Mouse (Mus musculus) intestine, postnatal 0 days (tissue): ENCODE data around the gene Taz. TPM values are rescaled to one million over a fixed set of nuclear protein-coding genes. Genes with fewer than 3 reads are reported as not detected.

Experiments
- ATAC-seq: fragments of 200-750 bp; cut with Nextera tagmentation; 2 replicates; pipeline ENCODE4 v1.8.0; 2017; ENCODE audit warnings: mild to moderate bottlenecking, moderate TSS enrichment, moderate library complexity
- H3K27ac ChIP-seq: fragments of 300-500 bp; sonication (generic); 2 replicates; pipeline ENCODE4 v1.5.1; 2014; ENCODE audit warnings: mild to moderate bottlenecking, low read depth, low read length, moderate library complexity
- H3K27me3 ChIP-seq: fragments of 300-500 bp; sonication (generic); replicated peaks from 2 replicates; pipeline ENCODE4 v1.6.1; 2014; ENCODE audit warnings: low read length, mixed read lengths; ENCODE audit not compliant: control insufficient read depth, insufficient read depth
- H3K36me3 ChIP-seq: fragments of 300-500 bp; sonication (generic); 2 replicates; pipeline ENCODE4 v1.6.1; 2014; ENCODE audit warnings: mild to moderate bottlenecking, moderate library complexity; ENCODE audit not compliant: control insufficient read depth, insufficient read depth
- H3K4me1 ChIP-seq: fragments of 300-500 bp; sonication (generic); replicated peaks from 2 replicates; pipeline ENCODE4 v1.6.1; 2014; ENCODE audit warnings: antibody characterized with exemption, low read length, mixed read lengths; ENCODE audit not compliant: control insufficient read depth, insufficient read depth
- H3K4me2 ChIP-seq: fragments of 300-500 bp; sonication (generic); replicated peaks from 2 replicates; pipeline ENCODE4 v1.6.1; 2014; ENCODE audit warnings: low read depth, mild to moderate bottlenecking, moderate library complexity
- H3K4me3 ChIP-seq: fragments of 300-500 bp; sonication (generic); 2 replicates; pipeline ENCODE4 v1.5.1; 2014; ENCODE audit warnings: low read depth, low read length
- H3K9ac ChIP-seq: fragments of 300-500 bp; sonication (generic); 2 replicates; pipeline ENCODE4 v1.6.1; 2014; ENCODE audit warnings: mild to moderate bottlenecking, low read depth, low read length
- H3K9me3 ChIP-seq: fragments of 300-500 bp; sonication (generic); 2 replicates; pipeline ENCODE4 v1.6.1; 2016; ENCODE audit warnings: mixed run types; ENCODE audit not compliant: control insufficient read depth
- CTCF ChIP-seq: sonication (generic); IDR thresholded peaks from 2 replicates; pipeline ENCODE4 v1.5.1; 2016; ENCODE audit warnings: low read depth, mild to moderate bottlenecking, control low read depth, antibody characterized with exemption, moderate library complexity
- WGBS: fragments of 180-500 bp; shearing (Covaris S2); extraction: QIAGEN DNeasy Blood & Tissue Kit; methylation state at CpG from one replicate; pipeline ENCODE4 v1.1.7; 2014; 5-methylcytosine and 5-hydroxymethylcytosine counted together
- polyA plus RNA-seq: library from polyadenylated mRNA; unstranded; fragments of >200 nt; fragmentation: Nextera tagmentation; extraction: Ambion mirVana; gene quantifications from 2 replicates; pipeline ENCODE4 v1.2.1, GENCODE M21; 2015

Taz gene
- polyA plus RNA-seq, 1 experiment from 2014 or later, result 64.0 TPM

GRCm38 (mm10) chrX:74283092-74283437 lies 1.4 kb downstream of the Taz start:
- no peaks in the 10 kb centered on the region for H3K36me3 ChIP-seq
- H3K4me3 ChIP-seq, result peak overlapping the region; percentile 51
- peak overlapping the region; percentile 70 for H3K4me2 ChIP-seq
- TF ChIP-seq CTCF, result no peak
- 32% methylated on average over 5 of the region's 5 CpGs for WGBS
- H3K4me1 ChIP-seq, result no peaks in the 10 kb centered on the region
- no peaks in the 10 kb centered on the region for H3K9me3 ChIP-seq
- peak overlapping the region; percentile 65 for H3K9ac ChIP-seq
- no peaks in the 10 kb centered on the region for H3K27me3 ChIP-seq
- peak; percentile 16; the same call in 1 of the 2 replicates for ATAC-seq
- H3K27ac ChIP-seq, result peak overlapping the region; percentile 86

- H3K27ac ChIP-seq, result no peak overlapping the region
- no peak overlapping the region for H3K4me3 ChIP-seq
- ATAC-seq, result no peak
- no peaks in the 10 kb centered on the region for H3K4me1 ChIP-seq
- 64% methylated on average over 4 of the region's 4 CpGs for WGBS
- H3K4me2 ChIP-seq, result no peak overlapping the region
- no peaks in the 10 kb centered on the region for H3K9me3 ChIP-seq
- H3K9ac ChIP-seq, result no peak overlapping the region
- TF ChIP-seq CTCF, result no peak
- H3K27me3 ChIP-seq, result no peaks in the 10 kb centered on the region
- 0 out of 2 replicates have a peak, but pooled peaks cover 5% of the 10 kb centered on the region for H3K36me3 ChIP-seq
Measured at GRCm38 (mm10) chrX:74293431-74293830, 11.7 kb downstream of the Taz start.

DNA sequence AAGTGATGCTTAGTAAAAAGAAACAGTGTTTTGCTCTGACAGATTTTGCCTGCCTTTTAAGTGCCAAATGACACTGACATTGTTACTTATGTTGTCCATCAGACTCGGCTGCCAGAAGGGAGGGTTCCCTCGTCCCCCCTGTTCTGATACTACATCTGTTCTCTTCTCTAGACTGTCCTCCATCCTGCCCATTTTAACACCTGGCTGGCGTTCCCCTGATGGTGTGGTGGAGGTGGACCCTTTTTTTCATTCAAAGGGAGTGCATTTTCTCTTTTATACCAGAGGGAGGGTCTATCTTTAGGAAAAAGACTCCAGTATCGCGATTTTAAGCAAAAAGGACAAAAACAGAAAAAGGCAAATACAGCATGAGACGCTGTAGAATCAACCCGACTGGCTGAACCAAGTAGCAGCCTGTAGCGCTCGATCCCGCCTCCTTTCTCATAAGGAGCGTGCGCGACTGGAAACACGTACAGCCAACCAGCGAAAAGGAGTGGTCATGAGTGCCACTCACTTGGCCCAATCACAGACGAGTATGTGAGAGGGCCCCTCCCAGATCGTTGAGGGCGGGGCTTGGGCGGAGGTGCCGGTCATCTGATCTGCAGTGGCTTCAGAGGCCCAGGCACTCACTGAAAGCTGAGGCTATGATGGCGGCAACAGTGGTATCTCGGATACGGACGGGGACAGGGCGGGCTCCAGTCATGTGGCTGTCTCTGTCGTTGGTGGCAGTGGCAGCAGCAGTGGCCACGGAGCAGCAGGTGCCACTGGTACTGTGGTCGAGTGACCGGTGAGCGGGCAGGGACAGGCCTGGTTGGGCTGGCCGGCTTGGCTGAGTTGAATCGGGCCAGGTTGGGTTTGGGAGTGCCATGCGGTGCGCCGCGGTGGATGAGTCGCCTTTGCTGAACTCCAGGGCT lies 15.1 kb downstream of the Taz start, which contains the start of gene Atp6ap1:
Atp6ap1 (plus strand) TSS at position 560 of the 911 bp plus-strand sequence.
- H3K27me3 ChIP-seq, result no peaks in the 10 kb centered on the region
- H3K4me2 ChIP-seq, result peak within 1 kb of the TSS; percentile 64
- H3K4me1 ChIP-seq, result no peaks in the 10 kb centered on the region
- peak; percentile 98 for ATAC-seq
- H3K4me3 ChIP-seq, result peak within 1 kb of the TSS; percentile 63
- H3K36me3 ChIP-seq, result 0 out of 2 replicates have a peak, but pooled peaks cover 7% of the 10 kb centered on the region
- peak within 1 kb of the TSS; percentile 50; the same call in 1 of the 2 replicates for H3K27ac ChIP-seq
- WGBS, result 13% methylated on average over 37 of the region's 37 CpGs
- H3K9ac ChIP-seq, result peak within 1 kb of the TSS; percentile 68
- no peaks in the 10 kb centered on the region for H3K9me3 ChIP-seq
- TF ChIP-seq CTCF, result no peak

- Histone ChIP-seq H3K9ac (no peak overlapping the region), H3K9me3 (no peaks in the 10 kb centered on the region), H3K27me3 (no peaks in the 10 kb centered on the region), H3K4me1 (no peaks in the 10 kb centered on the region), H3K4me3 (no peak overlapping the region), H3K27ac (no peak overlapping the region), H3K4me2 (no peak overlapping the region), H3K36me3 (0 out of 2 replicates have a peak, but pooled peaks cover 7% of the 10 kb centered on the region)
- no peak for TF ChIP-seq CTCF
- no peak for ATAC-seq
- WGBS, result 79% methylated on average over 1 of the region's 1 CpGs
Measured at GRCm38 (mm10) chrX:74298348-74298747, 16.6 kb downstream of the Taz start.

DNA sequence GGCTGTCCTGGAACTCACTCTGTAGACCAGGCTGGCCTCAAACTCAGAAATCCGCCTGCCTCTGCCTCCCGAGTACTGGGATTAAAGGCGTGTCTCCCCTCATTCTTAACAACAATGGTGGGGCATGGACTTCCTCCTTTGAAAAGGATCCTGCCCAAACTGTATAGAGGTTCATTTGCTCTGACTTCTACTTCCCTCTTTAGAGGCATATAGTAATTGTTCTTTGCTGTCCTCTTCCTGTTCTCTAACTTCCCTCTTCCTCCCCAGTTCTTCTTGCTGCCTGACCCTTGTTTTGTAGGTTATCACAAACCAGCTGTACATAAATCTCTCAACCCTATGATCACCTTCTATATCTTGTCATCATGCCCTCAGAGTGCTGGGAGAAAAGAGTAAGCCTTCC lies 18.0 kb downstream of the Taz start:
- H3K4me1 ChIP-seq, result no peaks in the 10 kb centered on the region
- no peak overlapping the region for H3K27ac ChIP-seq
- no peak for TF ChIP-seq CTCF
- no peaks in the 10 kb centered on the region for H3K9me3 ChIP-seq
- no peak overlapping the region for H3K4me3 ChIP-seq
- H3K9ac ChIP-seq, result no peak overlapping the region
- no peak overlapping the region for H3K4me2 ChIP-seq
- H3K36me3 ChIP-seq, result 0 out of 2 replicates have a peak, but pooled peaks cover 7% of the 10 kb centered on the region
- no peak for ATAC-seq
- H3K27me3 ChIP-seq, result no peaks in the 10 kb centered on the region
- 81% methylated on average over 3 of the region's 3 CpGs for WGBS

GRCm38 (mm10) chrX:74304867-74305700 lies 23.4 kb downstream of the Taz start, which contains the start of gene Gdi1:
Gdi1 (plus strand) TSS chrX:74304998.
- Histone ChIP-seq H3K4me1 (no peaks in the 10 kb centered on the region), H3K4me3 (peak within 1 kb of the TSS; percentile 52), H3K9me3 (no peaks in the 10 kb centered on the region), H3K9ac (peak within 1 kb of the TSS; percentile 65), H3K36me3 (0 out of 2 replicates have a peak, but pooled peaks cover 10% of the 10 kb centered on the region), H3K27me3 (no peaks in the 10 kb centered on the region), H3K27ac (peak within 1 kb of the TSS; percentile 84), H3K4me2 (peak within 1 kb of the TSS; percentile 63)
- TF ChIP-seq CTCF, result peak; percentile 54
- WGBS, result 20% methylated on average over 41 of the region's 41 CpGs
- peak; percentile 90 for ATAC-seq
